Mouse (Mus musculus) intestine, postnatal 0 days (tissue): ENCODE data around the gene Rnf185. TPM values are rescaled to one million over a fixed set of nuclear protein-coding genes. Genes with fewer than 3 reads are reported as not detected.

Experiments used
- ATAC-seq: fragments of 200-750 bp; cut with Nextera tagmentation; 2 replicates; pipeline ENCODE4 v1.8.0; 2017; ENCODE audit warnings: mild to moderate bottlenecking, moderate TSS enrichment, moderate library complexity
- H3K27ac ChIP-seq: fragments of 300-500 bp; sonication (generic); 2 replicates; pipeline ENCODE4 v1.5.1; 2014; ENCODE audit warnings: mild to moderate bottlenecking, low read depth, low read length, moderate library complexity
- H3K27me3 ChIP-seq: fragments of 300-500 bp; sonication (generic); replicated peaks from 2 replicates; pipeline ENCODE4 v1.6.1; 2014; ENCODE audit warnings: low read length, mixed read lengths; ENCODE audit not compliant: control insufficient read depth, insufficient read depth
- H3K36me3 ChIP-seq: fragments of 300-500 bp; sonication (generic); 2 replicates; pipeline ENCODE4 v1.6.1; 2014; ENCODE audit warnings: mild to moderate bottlenecking, moderate library complexity; ENCODE audit not compliant: control insufficient read depth, insufficient read depth
- H3K4me1 ChIP-seq: fragments of 300-500 bp; sonication (generic); replicated peaks from 2 replicates; pipeline ENCODE4 v1.6.1; 2014; ENCODE audit warnings: antibody characterized with exemption, low read length, mixed read lengths; ENCODE audit not compliant: control insufficient read depth, insufficient read depth
- H3K4me2 ChIP-seq: fragments of 300-500 bp; sonication (generic); replicated peaks from 2 replicates; pipeline ENCODE4 v1.6.1; 2014; ENCODE audit warnings: low read depth, mild to moderate bottlenecking, moderate library complexity
- H3K4me3 ChIP-seq: fragments of 300-500 bp; sonication (generic); 2 replicates; pipeline ENCODE4 v1.5.1; 2014; ENCODE audit warnings: low read depth, low read length
- H3K9ac ChIP-seq: fragments of 300-500 bp; sonication (generic); 2 replicates; pipeline ENCODE4 v1.6.1; 2014; ENCODE audit warnings: mild to moderate bottlenecking, low read depth, low read length
- H3K9me3 ChIP-seq: fragments of 300-500 bp; sonication (generic); 2 replicates; pipeline ENCODE4 v1.6.1; 2016; ENCODE audit warnings: mixed run types; ENCODE audit not compliant: control insufficient read depth
- CTCF ChIP-seq: sonication (generic); IDR thresholded peaks from 2 replicates; pipeline ENCODE4 v1.5.1; 2016; ENCODE audit warnings: low read depth, mild to moderate bottlenecking, control low read depth, antibody characterized with exemption, moderate library complexity
- WGBS: fragments of 180-500 bp; shearing (Covaris S2); extraction: QIAGEN DNeasy Blood & Tissue Kit; methylation state at CpG from one replicate; pipeline ENCODE4 v1.1.7; 2014; 5-methylcytosine and 5-hydroxymethylcytosine counted together
- polyA plus RNA-seq: library from polyadenylated mRNA; unstranded; fragments of >200 nt; fragmentation: Nextera tagmentation; extraction: Ambion mirVana; gene quantifications from 2 replicates; pipeline ENCODE4 v1.2.1, GENCODE M21; 2015

The Rnf185 gene
- polyA plus RNA-seq, 1 experiment from 2014 or later, result 31.1 TPM

DNA sequence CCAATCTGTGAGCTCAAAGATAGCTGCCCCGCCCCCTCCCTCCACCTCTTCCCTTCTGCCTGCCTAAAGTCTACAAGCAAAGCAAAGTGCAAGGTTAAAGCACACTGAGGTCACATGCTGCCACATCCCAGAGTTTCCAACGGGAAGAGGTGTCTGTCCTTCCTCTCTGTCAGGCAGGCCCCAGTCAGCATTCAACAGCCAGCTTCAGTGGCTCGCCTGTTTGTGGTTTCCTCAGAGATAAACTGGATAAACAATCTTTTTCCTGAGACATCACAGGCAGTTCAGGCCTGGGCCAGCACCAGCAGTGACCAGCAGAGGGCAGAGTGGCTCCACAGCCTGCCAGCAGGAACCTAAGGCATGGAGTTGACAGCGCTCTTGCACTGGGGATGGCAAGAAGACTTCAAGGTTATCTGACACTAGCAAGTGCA is 65.2 kb downstream of the Rnf185 start:
- Histone ChIP-seq H3K9me3 (no peaks in the 10 kb centered on the region), H3K36me3 (peaks cover 19% of the 10 kb centered on the region), H3K4me1 (no peaks in the 10 kb centered on the region; the same call in 1 of the 2 replicates), H3K4me3 (no peak overlapping the region), H3K9ac (no peak overlapping the region), H3K27me3 (no peaks in the 10 kb centered on the region), H3K27ac (no peak overlapping the region), H3K4me2 (no peak overlapping the region)
- 7% methylated on average over 4 of the region's 4 CpGs for WGBS
- peak; percentile 88 for ATAC-seq
- peak; percentile 100 for TF ChIP-seq CTCF

DNA sequence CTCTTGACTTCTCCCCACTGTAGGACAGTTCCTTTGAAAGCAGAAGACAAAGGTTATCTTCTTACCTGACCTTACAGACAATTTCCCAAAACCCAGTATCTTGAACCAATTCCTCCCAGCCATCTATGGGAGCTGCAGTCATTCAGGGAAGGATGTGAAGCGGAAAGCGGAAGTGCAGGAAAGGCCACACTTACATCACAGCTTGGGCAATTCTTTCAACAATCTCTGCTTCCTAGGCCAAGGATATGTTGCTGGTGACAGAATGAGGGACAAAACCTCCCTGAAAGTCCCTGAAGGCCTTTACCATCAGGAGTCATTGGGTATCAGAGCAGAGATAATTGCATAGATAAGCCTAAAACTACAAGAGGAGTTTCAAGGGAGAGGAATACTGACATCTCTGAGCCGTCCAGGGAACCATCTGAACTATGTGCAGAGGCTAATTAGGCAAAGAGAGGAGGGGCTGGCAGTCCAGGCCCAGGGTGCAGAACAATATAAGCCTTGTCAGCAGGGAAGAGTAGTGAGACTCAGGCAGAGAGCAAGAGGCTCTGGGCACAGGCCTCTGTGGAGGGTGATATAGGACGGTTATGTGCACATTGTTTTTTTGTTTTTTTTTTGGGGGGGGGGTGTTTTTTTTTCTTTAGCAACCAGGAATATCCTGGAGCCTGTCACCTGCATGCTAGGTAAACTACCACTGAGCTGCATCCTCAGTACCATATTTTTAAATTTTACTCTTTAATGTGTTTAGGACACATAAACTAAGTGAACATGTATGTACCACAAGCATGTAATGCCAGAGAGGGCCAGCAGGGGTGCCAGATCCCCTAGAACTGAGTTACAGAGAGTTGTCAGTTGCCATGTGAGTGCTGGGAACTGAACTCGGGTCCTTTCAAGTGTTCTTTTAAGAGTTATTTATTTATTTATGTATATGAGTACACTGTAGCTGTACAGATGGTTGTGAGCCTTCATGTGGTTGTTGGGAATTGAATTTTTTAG is 69.3 kb downstream of the Rnf185 start:
- no peak overlapping the region for H3K9ac ChIP-seq
- no peaks in the 10 kb centered on the region for H3K9me3 ChIP-seq
- WGBS, result 86% methylated on average over 5 of the region's 5 CpGs
- no peak overlapping the region for H3K4me2 ChIP-seq
- no peaks in the 10 kb centered on the region for H3K27me3 ChIP-seq
- H3K4me1 ChIP-seq, result no peaks in the 10 kb centered on the region
- H3K4me3 ChIP-seq, result no peak overlapping the region
- no peak for ATAC-seq
- peaks cover 18% of the 10 kb centered on the region for H3K36me3 ChIP-seq
- no peak overlapping the region for H3K27ac ChIP-seq
- peak; percentile 32; the same call in 1 of the 2 replicates for TF ChIP-seq CTCF

GRCm38 (mm10) chr11:3381148-3381814 is 70.9 kb downstream of the Rnf185 start:
- no peak overlapping the region for H3K9ac ChIP-seq
- H3K4me1 ChIP-seq, result no peaks in the 10 kb centered on the region
- 65% methylated on average over 6 of the region's 6 CpGs for WGBS
- H3K36me3 ChIP-seq, result peaks cover 19% of the 10 kb centered on the region
- no peak overlapping the region for H3K4me2 ChIP-seq
- H3K4me3 ChIP-seq, result no peak overlapping the region
- no peak for TF ChIP-seq CTCF
- H3K27ac ChIP-seq, result no peak overlapping the region
- no peaks in the 10 kb centered on the region for H3K9me3 ChIP-seq
- no peak for ATAC-seq
- no peaks in the 10 kb centered on the region for H3K27me3 ChIP-seq

DNA sequence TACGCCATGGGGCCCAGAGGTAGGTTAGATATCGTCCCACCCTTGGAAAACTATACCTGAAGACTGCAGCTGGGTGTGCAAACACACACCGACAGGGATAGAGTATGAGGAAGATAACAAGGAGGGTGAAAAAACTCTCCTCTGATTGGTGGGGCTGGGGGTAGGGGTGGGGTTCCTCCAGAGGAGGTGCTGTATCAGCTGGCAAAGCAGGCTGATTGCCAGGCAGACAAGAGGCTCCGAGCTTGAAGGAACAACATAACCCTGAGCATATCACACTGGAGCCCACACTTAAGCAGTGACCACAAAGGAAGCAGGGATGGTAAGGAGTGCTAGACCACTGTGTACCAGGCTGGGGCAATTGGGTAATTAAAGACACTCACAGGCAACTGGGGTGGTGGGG is 72.7 kb downstream of the Rnf185 start:
- 37% methylated on average over 4 of the region's 4 CpGs for WGBS
- Histone ChIP-seq H3K36me3 (peaks cover 19% of the 10 kb centered on the region), H3K27me3 (no peaks in the 10 kb centered on the region), H3K4me1 (no peaks in the 10 kb centered on the region), H3K4me3 (no peak overlapping the region), H3K9me3 (no peaks in the 10 kb centered on the region), H3K27ac (no peak overlapping the region), H3K9ac (no peak overlapping the region), H3K4me2 (no peak overlapping the region)
- TF ChIP-seq CTCF, result no peak
- peak; percentile 58 for ATAC-seq

GRCm38 (mm10) chr11:3374741-3375140 is 77.4 kb downstream of the Rnf185 start:
- H3K27ac ChIP-seq, result no peak overlapping the region
- no peak overlapping the region; the same call in 1 of the 2 replicates for H3K4me2 ChIP-seq

GRCm38 (mm10) chr11:3374293-3374645 is 77.9 kb downstream of the Rnf185 start:
- Histone ChIP-seq H3K4me3 (no peak overlapping the region), H3K4me1 (0 out of 2 replicates have a peak, but pooled peaks cover 8% of the 10 kb centered on the region), H3K9ac (no peak overlapping the region), H3K36me3 (0 out of 2 replicates have a peak, but pooled peaks cover 9% of the 10 kb centered on the region), H3K27ac (no peak overlapping the region), H3K4me2 (no peak overlapping the region; the same call in 1 of the 2 replicates), H3K9me3 (no peaks in the 10 kb centered on the region), H3K27me3 (no peaks in the 10 kb centered on the region)
- no peak for TF ChIP-seq CTCF
- ATAC-seq, result no peak
- WGBS, result 47% methylated on average over 7 of the region's 7 CpGs

More at GRCm38 (mm10) chr11:3374741-3375140, 77.4 kb downstream of the Rnf185 start:
- H3K9me3 ChIP-seq, result no peaks in the 10 kb centered on the region
- no peak for TF ChIP-seq CTCF
- WGBS, result 63% methylated on average over 12 of the region's 12 CpGs
- H3K4me1 ChIP-seq, result 0 out of 2 replicates have a peak, but pooled peaks cover 8% of the 10 kb centered on the region
- no peak overlapping the region for H3K4me3 ChIP-seq
- H3K9ac ChIP-seq, result no peak overlapping the region
- no peak for ATAC-seq
- 0 out of 2 replicates have a peak, but pooled peaks cover 9% of the 10 kb centered on the region for H3K36me3 ChIP-seq
- H3K27me3 ChIP-seq, result no peaks in the 10 kb centered on the region
